Mouse (Mus musculus) CD4-positive naive resting alpha-beta T cell, adult 76 days (primary cell): ENCODE data around the gene Cntfr. TPM values are rescaled to one million over a fixed set of nuclear protein-coding genes. Genes with fewer than 3 reads are reported as not detected.

ENCODE experiments used
- total RNA-seq: library from RNA; stranded (reverse); gene quantifications from one replicate; pipeline ENCODE4 v1.2.4, GENCODE M21; 2023

The Cntfr gene
- not detected for total RNA-seq

GRCm38 (mm10) chr4:41696930-41697841 lies at the start of gene Cntfr:
Cntfr (minus strand) TSS chr4:41697089.

GRCm38 (mm10) chr4:41731052-41731765 lies 34.3 kb upstream of the Cntfr start, which contains the start of gene Arid3c:
Arid3c (minus strand) TSS chr4:41731142.

GRCm38 (mm10) chr4:41722918-41723351 lies 26.0 kb upstream of the Cntfr start, which contains the start of gene Dctn3:
Dctn3 (minus strand) TSS chr4:41723170.

GRCm38 (mm10) chr4:41713197-41714067 lies 16.5 kb upstream of the Cntfr start, which contains the start of gene Rpp25l:
Rpp25l (minus strand) TSS chr4:41713534.

GRCm38 (mm10) chr4:41699783-41700182 lies 2.9 kb upstream of the Cntfr start, which contains the start of gene Il11ra1:
Il11ra1 (plus strand) TSS chr4:41699989.

GRCm38 (mm10) chr4:41639913-41640507 lies 56.9 kb downstream of the Cntfr start, which contains the start of gene Enho:
Enho (minus strand) TSS chr4:41640324.

Other genes starting within 250 kb of the Cntfr start
- gene Kif24, start 232.2 kb downstream of the Cntfr start, total RNA-seq = 1.8 TPM
- 5.2 TPM for gene Nudt2, start 231.9 kb downstream of the Cntfr start, total RNA-seq
- gene AI464131, start 194.0 kb downstream of the Cntfr start, total RNA-seq = not detected
- gene 1110017D15Rik, start 179.8 kb downstream of the Cntfr start, total RNA-seq = not detected
- gene Fam219a, start 127.6 kb downstream of the Cntfr start, total RNA-seq = 7.6 TPM
- not detected for gene Dnaic1, start 127.3 kb downstream of the Cntfr start, total RNA-seq
- not detected for gene Enho, start 56.8 kb downstream of the Cntfr start, total RNA-seq
- 13.1 TPM for gene Il11ra1, start 2.9 kb upstream of the Cntfr start, total RNA-seq
- gene Rpp25l, start 16.4 kb upstream of the Cntfr start, total RNA-seq = 29.0 TPM
- 42.5 TPM for gene Dctn3, start 26.1 kb upstream of the Cntfr start, total RNA-seq
- gene Arid3c, start 34.1 kb upstream of the Cntfr start, total RNA-seq = not detected
- 66.2 TPM for gene Galt, start 58.1 kb upstream of the Cntfr start, total RNA-seq
- gene Sigmar1, start 59.1 kb upstream of the Cntfr start, total RNA-seq = 21.2 TPM
- 7.2 TPM for gene Ccl27a, start 77.2 kb upstream of the Cntfr start, total RNA-seq
- gene Gm21541, start 206.5 kb upstream of the Cntfr start, total RNA-seq = not detected
- 5.5 TPM for gene Gm20878, start 244.5 kb upstream of the Cntfr start, total RNA-seq